Mouse (Mus musculus) kidney, adult 2 months (tissue): Measurements from ENCODE around the gene Zbtb8os. TPM values are rescaled to one million over a fixed set of nuclear protein-coding genes. Genes with fewer than 3 reads are reported as not detected.
"Not testable (repeated sequence)": the region's sequence is repeated elsewhere in the genome, so short reads cannot be mapped to it uniquely, and the experiment has no call there.

Experiments
- DNase-seq: peaks from one replicate; pipeline ENCODE4 v3.0.0; 2021
- H3K27ac ChIP-seq: fragments of 200-500 bp; 2 replicates; pipeline ENCODE4 v1.5.1; 2012; ENCODE audit warnings: low read depth, low read length, control low read depth, inconsistent platforms; ENCODE audit not compliant: insufficient read depth
- H3K27me3 ChIP-seq: fragments of 200-500 bp; replicated peaks from 2 replicates; pipeline ENCODE4 v1.6.1; 2012; ENCODE audit warnings: mild to moderate bottlenecking, moderate library complexity, low read length, inconsistent platforms; ENCODE audit not compliant: control insufficient read depth, insufficient read depth
- H3K36me3 ChIP-seq: fragments of 200-500 bp; 2 replicates; pipeline ENCODE4 v1.6.1; 2012; ENCODE audit warnings: mild to moderate bottlenecking, moderate library complexity, low read length, inconsistent platforms; ENCODE audit not compliant: control insufficient read depth, insufficient read depth
- H3K4me1 ChIP-seq: fragments of 200-500 bp; 2 replicates; pipeline ENCODE4 v1.6.1; 2011; ENCODE audit warnings: low read length; ENCODE audit not compliant: control insufficient read depth, insufficient read depth
- H3K4me3 ChIP-seq: fragments of 200-500 bp; 2 replicates; pipeline ENCODE4 v1.5.1; 2011; ENCODE audit warnings: mild to moderate bottlenecking, low read depth, low read length, control low read depth; ENCODE audit not compliant: insufficient read depth
- CTCF ChIP-seq: fragments of 200-500 bp; conservative IDR thresholded peaks from 2 replicates; pipeline ENCODE4 v1.5.1; 2011; ENCODE audit warnings: low read depth, mild to moderate bottlenecking, control low read depth, low read length, moderate library complexity, mixed read lengths; ENCODE audit not compliant: insufficient read depth, insufficient read length
- POLR2A ChIP-seq: fragments of 200-500 bp; IDR thresholded peaks from one replicate; pipeline ENCODE4 v1.6.1; 2011; ENCODE audit warnings: low read depth, low read length, control low read depth
- WGBS: fragments of 180-500 bp; shearing (Covaris S2); methylation state at CpG from one replicate; pipeline ENCODE4 v1.1.7; 2018; 5-methylcytosine and 5-hydroxymethylcytosine counted together
- polyA plus RNA-seq: library from polyadenylated mRNA; depleted of rRNA; stranded (reverse); fragments of >200 nt; gene quantifications from 2 replicates; pipeline ENCODE4 v1.2.3, GENCODE M21; 2012

The Zbtb8os gene
- polyA plus RNA-seq, 1 experiment: 32.1 TPM

GRCm38 (mm10) chr4:129350644-129351043 is 15.1 kb downstream of the Zbtb8os start:
- DNase-seq: peak; percentile 78
- Histone ChIP-seq H3K27ac (no peak overlapping the region), H3K4me3 (no peak overlapping the region), H3K4me1 (no peaks in the 10 kb centered on the region), H3K36me3 (peaks cover 1% of the 10 kb centered on the region; the same call in 1 of the 2 replicates), H3K27me3 (no peaks in the 10 kb centered on the region)
- no peak for TF ChIP-seq POLR2A
- peak; percentile 95 for TF ChIP-seq CTCF
- 2% methylated on average over 1 of the region's 1 CpGs for WGBS

DNA sequence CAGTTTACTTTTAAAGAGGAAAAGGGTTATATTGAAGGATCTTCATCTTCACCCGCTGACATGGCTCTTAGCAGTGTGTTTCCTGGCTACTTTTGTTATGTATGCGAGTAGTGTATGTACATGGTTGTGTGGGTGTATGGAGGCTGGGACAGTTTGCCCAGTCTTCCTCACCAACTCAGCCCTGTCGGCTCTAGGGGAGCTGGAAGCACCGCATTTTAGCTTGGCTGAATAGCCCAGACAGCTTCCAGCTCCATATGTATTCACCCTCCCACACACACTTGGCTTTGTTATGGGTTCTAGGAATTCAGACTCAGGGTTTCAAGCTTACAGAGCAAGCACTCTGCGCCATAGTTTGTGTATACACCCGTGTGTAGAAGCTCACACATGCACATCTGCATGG is 15.6 kb downstream of the Zbtb8os start:
- 70% methylated on average over 6 of the region's 6 CpGs for WGBS
- Histone ChIP-seq H3K4me1 (no peaks in the 10 kb centered on the region), H3K27me3 (no peaks in the 10 kb centered on the region), H3K27ac (no peak overlapping the region), H3K36me3 (peaks cover 1% of the 10 kb centered on the region; the same call in 1 of the 2 replicates), H3K4me3 (no peak overlapping the region)
- TF ChIP-seq POLR2A (no peak), CTCF (no peak)
- DNase-seq: no peak

DNA sequence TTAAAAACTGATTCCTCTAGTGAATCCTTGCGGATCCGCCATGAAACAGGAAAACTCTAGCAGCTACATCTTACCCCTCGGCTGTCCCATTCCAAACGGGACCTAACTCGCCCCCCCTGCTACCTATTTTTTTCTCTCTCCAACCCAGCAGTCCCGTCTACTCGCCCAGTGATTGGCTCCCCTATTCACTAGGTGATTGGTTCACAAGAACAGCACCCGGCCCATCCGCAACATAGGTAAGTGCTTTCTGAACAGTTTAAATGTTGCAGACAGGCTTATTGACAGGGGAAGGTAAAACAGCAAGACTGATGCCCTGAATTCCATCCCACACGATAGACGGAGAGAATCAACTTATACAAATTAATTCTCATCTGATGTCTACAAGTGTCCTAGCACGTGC is 17.7 kb downstream of the Zbtb8os start:
- Histone ChIP-seq H3K4me1 (no peaks in the 10 kb centered on the region), H3K36me3 (no peaks in the 10 kb centered on the region), H3K27me3 (no peaks in the 10 kb centered on the region), H3K27ac (no peak overlapping the region), H3K4me3 (no peak overlapping the region)
- TF ChIP-seq POLR2A: no peak
- TF ChIP-seq CTCF: no peak
- no peak for DNase-seq
- 90% methylated on average over 12 of the region's 12 CpGs for WGBS

- H3K4me1 ChIP-seq: no peaks in the 10 kb centered on the region
- no peak overlapping the region for H3K4me3 ChIP-seq
- no peaks in the 10 kb centered on the region for H3K36me3 ChIP-seq
- no peaks in the 10 kb centered on the region for H3K27me3 ChIP-seq
- DNase-seq: peak; percentile 35
- 67% methylated on average over 15 of the region's 15 CpGs for WGBS
- no peak for TF ChIP-seq CTCF
- TF ChIP-seq POLR2A: no peak
- no peak overlapping the region for H3K27ac ChIP-seq
Observed at GRCm38 (mm10) chr4:129354236-129354635, 18.7 kb downstream of the Zbtb8os start.

DNA sequence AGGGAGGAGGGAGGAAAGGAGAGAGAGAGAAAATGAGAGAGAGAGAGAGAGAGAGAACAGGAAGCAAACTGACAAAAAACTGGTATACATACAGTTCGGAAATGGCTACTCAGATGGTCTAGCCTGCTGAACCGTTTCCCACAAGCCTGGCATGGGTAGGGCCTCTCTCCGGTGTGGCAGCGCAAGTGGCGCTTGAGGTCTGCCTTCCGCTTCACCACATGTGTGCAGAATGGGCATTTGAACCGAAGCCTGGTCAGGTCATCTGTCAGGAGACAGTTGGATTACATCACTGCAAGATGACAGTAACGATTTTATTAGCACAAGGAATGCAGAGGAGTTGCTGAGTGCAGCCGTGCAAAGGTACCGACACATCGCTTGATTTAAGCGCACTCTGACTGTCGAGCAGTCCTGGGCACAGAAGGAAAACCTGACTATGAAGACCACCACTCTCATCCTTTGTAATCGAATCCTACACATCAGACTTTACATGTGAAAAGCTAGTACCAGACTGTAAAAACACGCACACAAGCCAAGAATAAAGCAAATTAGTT is 22.2 kb downstream of the Zbtb8os start:
- TF ChIP-seq POLR2A (no peak), CTCF (no peak)
- Histone ChIP-seq H3K27ac (no peak overlapping the region), H3K36me3 (no peaks in the 10 kb centered on the region), H3K4me3 (no peak overlapping the region), H3K27me3 (no peaks in the 10 kb centered on the region), H3K4me1 (no peaks in the 10 kb centered on the region)
- WGBS: 61% methylated on average over 15 of the region's 15 CpGs
- no peak for DNase-seq

DNA sequence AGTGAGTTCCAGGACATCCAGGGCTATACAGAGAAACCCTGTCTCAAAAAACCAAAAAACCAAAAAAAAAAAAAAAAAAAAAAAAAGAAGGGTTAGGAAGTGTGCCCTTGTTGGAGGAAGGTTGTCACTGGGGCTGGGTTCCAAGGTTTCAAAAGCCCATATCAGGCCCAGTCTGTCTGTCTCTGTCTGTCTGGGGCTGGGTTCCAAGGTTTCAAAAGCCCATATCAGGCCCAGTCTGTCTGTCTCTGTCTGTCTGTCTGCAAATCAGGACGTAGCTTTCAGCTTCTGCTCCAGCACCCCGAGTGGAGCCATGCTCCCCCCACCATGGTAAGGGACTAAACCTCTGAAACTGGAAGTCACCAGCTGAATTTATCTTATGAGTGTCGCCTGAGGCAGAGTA is 26.7 kb downstream of the Zbtb8os start:
- not testable (repeated sequence) for DNase-seq, H3K36me3 ChIP-seq
- WGBS: 93% methylated on average over 3 of the region's 3 CpGs

GRCm38 (mm10) chr4:129362771-129363170 is 27.3 kb downstream of the Zbtb8os start:
- Histone ChIP-seq H3K4me1 (no peaks in the 10 kb centered on the region), H3K36me3 (no peaks in the 10 kb centered on the region), H3K27me3 (no peaks in the 10 kb centered on the region), H3K4me3 (no peak overlapping the region), H3K27ac (no peak overlapping the region)
- DNase-seq: no peak
- TF ChIP-seq POLR2A (no peak), CTCF (no peak)
- WGBS: 89% methylated on average over 5 of the region's 5 CpGs

More for the DNA sequence above, 26.7 kb downstream of the Zbtb8os start:
- H3K4me3 ChIP-seq, H3K27ac ChIP-seq, H3K4me1 ChIP-seq, H3K27me3 ChIP-seq: not testable (repeated sequence)
